Mouse (Mus musculus) G1E (cell line): ENCODE measurements around the gene Vstm4.

Source experiments
- CTCF ChIP-seq: IDR thresholded peaks from 2 replicates; pipeline ENCODE4 v1.5.1; 2012; ENCODE audit warnings: low read depth, low read length, inconsistent platforms, mixed read lengths
- GATA1 ChIP-seq: IDR thresholded peaks from 2 replicates; pipeline ENCODE4 v1.6.1; 2012; ENCODE audit warnings: borderline replicate concordance, low read length, inconsistent platforms, mixed read lengths
- GATA2 ChIP-seq: IDR thresholded peaks from 2 replicates; pipeline ENCODE4 v1.6.1; 2012; ENCODE audit warnings: low read depth, low read length, inconsistent platforms, borderline replicate concordance
- POLR2AphosphoS5 ChIP-seq: IDR thresholded peaks from 2 replicates; pipeline ENCODE4 v1.6.1; 2012; ENCODE audit warnings: low read depth, low read length, inconsistent platforms; ENCODE audit not compliant: insufficient replicate concordance
- TAL1 ChIP-seq: conservative IDR thresholded peaks from 2 replicates; pipeline ENCODE4 v1.6.1; 2012; ENCODE audit warnings: low read depth, low read length, inconsistent platforms, mixed read lengths

DNA sequence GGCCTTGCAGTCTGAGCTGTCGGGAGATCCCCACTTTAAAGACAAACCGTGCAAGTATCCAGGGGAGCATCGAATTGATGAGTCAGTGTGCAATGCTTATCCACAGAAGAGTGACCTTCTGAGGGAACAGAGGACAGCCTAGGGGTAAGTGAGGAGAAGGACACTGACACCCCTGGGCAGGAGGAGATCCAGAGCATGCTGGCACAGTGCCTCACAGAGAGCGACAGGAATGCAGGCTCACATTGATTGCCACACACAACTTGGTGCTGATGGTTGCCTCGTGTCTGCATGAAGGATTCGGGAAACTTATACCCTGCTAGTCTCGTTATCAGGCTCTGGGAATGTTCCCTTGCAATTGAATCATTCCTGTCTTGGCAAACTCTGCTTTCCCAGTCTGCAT is 39.3 kb upstream of the Vstm4 start:
- TF ChIP-seq TAL1 (no peak), CTCF (no peak), POLR2AphosphoS5 (no peak), GATA2 (no peak), GATA1 (no peak)
